Mouse (Mus musculus) mouse embryonic stem cell (cell line): ENCODE measurements at regions not wholly inside any gene's neighbourhood (a gene's known extent, or its start where the extent isn't known, plus 50 kb on each side); places are given as distances from the start of the nearest gene placed in this dataset.

Experiments
- in situ Hi-C, 2 experiments: fragments of 300-500 bp; cut with MboI; formaldehyde crosslinking; loops; 1 replicate in 1 of 2; 3 replicates in 1 of 2; pipeline ENCODE4 v1.14.3; 2019 to 2020; ENCODE audit warnings: low sequenced_read_pairs in 2 of 2, low pct_unique_long_range_greater_than_20kb in 1 of 2, mixed read lengths in 1 of 2; ENCODE audit not compliant: unreplicated experiment in 1 of 2

DNA sequence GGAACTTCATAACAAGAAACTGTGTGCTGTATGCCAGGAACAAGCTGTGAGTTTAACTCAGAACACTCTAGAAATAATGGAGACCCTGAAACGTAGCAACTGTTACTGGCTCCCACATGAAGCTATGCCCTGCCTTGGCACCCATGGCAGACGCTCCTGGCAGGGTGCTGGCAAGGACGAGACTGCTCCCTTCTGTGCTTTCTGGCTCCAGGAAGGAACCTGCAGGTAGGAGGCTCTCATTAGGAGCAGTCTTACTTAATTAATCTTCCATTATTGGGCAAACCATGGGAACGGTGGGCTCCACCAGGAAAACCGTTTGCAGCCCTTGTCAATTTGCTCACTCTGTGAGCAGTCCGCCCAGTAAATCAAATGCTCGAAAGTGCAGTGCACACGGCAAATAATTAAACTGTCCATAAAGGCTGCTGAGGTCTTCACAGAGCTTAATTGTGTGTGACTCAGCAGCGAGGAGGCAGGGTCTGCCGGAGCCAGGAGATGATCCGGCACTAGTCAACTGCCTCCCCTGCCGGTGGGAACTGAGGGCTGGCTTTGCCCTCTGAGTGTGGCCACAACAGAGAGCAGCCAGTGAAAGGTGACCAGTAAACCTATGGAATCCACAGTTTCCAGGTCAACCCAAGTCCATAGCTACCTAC, 285.2 kb upstream of the Zdhhc25 start:
- in situ Hi-C loops = no loop called here

GRCm38 (mm10) chr15:88318048-88318447, 282.1 kb upstream of the Zdhhc25 start:
- in situ Hi-C loops = no loop called here

DNA sequence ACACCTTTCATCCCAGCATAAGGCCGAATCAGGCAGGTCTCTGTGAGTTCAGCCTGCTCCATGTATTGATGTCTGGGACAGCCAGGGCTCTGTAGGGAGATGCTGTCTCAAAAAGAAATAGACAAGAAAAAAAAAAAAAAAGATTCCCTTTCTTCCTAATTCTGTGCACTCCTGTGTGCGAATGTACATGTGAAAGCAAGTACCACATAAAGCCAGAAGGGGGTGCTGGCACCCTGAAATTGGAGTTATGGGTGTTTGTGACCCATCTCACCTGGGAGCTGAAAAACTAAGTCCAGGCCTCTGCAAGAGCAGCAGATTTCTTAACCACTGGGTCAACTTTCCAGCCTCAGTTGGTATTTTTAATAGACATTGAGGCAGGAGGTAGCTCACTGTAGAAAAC, 280.6 kb upstream of the Zdhhc25 start:
- in situ Hi-C loops = no loop called here

DNA sequence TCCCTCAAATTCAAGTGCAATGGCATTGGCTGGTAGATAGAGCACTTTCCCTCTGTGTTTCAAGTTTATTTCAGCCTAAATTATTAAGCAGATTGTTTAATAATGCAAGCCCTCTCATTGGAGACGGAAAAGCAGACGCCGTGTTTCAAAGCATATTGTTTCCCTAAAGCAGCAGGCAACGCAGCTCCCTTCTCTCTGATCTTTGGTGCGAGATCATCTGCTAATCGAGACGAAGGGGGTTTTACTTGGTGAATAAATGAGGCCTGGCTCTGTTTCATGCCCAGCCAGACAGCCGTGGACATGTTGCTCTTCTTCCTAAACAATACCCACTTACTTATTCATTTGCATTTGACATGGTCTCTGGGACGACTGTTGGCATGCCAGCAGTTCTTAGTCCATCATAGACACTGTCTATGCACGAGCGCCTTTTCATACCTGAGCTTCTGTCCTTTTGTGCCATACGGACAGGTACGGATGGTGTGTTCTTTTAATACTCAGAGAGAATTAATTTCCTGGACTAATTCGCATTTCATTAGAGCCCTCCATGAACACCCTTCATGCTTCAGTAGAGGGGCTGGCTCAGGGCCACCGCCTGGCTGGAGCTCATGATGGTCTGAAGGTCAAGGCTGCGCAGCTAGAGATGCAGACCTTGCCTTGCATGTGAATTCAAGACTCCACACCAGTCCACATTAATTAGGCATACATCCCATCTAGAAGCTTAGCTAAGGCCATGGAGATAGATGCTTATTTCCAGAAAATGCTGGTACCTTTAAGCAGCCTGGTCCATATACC, 276.3 kb upstream of the Zdhhc25 start:
- in situ Hi-C loops = loop anchor here in 1 of 2 experiments (10.0 kb wide), 1 partner anchor 331 kb away; no protein-coding TSS in a partner anchor

DNA sequence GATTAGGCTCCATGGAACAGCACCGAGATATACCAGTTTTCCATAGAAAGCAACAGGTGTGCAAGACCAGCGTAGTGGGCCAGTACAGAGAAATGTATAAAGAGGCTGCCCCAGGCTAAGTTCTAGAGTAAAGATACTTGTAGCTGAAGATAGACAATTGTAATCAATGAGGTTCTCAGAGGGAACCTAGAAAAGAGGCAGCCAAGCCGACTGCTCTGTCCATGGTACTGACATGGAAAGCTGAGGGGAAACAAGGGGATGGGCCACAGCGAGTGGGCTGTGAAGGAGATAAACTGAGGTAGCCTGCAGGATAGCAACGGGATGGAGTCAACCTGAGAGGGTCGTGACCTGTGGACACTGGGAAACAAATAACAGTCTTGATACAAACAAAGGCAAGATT, 275.0 kb upstream of the Zdhhc25 start:
- in situ Hi-C loops = loop anchor here in 1 of 2 experiments (10.0 kb wide), 1 partner anchor 330 kb away; no protein-coding TSS in a partner anchor

DNA sequence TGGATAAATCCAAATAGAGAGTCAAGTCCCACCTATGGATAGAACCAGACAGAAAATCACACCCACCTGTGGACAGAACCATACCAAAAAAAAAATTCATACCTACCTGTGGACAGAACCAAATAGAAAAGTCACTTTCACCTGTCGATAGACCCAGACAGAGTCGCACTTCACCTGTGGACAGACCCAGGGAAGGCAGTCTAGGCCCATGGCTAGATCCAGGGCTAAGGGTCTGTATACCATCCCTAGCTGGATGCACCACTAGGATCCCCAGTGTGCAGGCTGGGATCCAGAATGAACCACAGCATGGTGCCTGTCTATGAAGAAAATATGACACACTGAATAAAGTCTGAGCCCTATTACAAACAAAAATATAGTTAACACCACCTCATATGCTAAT, 246.9 kb upstream of the Zdhhc25 start:
- in situ Hi-C loops = no loop called here

DNA sequence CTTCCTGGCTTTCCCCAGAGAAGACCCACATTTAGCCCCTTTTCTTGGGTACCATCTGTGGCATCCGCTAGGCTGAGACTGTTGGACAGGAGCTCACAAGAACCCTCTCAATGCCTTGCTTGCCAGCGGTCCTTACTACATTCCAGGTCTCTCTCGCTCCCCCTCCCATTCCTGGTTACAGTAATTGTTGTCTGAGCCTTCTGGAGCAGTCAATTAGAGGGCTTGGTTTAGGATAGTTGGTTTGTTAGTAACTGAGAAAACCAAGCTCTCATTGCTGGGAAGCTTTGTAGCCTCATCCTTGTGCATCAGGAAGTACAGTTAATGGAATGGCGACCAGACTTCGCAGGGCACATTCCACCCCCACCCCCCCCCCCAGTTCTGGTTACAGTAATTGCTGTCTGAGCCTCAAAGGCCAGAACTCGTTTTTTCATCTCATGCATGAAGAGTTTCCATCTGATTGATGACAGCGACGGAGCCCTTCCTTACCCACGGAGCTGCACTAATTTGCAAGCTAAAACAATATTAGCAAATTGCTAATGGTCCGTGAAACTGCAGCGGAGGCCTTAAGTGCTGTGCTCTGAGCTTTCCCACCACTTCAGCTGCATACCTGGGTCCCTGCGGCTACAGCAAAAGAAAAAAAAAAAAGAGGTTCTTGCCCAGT, 239.6 kb upstream of the Zdhhc25 start:
- in situ Hi-C loops = no loop called here

GRCm38 (mm10) chr15:88361351-88361750, 238.8 kb upstream of the Zdhhc25 start:
- in situ Hi-C loops = no loop called here

- in situ Hi-C loops = no loop called here
Observed at GRCm38 (mm10) chr15:88362966-88363365, 237.1 kb upstream of the Zdhhc25 start.

DNA sequence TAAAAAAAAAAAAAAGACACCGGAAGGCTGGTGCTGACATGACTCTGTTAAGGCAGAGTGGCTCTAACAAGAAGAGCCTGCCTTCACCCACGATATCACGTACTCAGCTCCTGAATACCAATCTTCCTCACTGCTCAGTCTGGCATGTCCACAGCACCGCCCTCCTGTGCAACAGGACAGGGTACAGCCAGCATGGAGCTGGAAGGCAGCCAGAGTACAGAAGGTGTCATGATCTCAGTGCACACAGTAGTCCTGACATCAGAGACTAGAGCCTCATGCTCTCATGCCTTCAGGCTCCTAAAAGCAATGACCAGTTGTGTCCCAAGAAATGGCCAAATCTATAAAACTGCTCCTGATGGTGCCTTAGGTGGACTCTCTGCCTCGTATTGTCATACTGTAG, 229.7 kb upstream of the Zdhhc25 start:
- in situ Hi-C loops = no loop called here

DNA sequence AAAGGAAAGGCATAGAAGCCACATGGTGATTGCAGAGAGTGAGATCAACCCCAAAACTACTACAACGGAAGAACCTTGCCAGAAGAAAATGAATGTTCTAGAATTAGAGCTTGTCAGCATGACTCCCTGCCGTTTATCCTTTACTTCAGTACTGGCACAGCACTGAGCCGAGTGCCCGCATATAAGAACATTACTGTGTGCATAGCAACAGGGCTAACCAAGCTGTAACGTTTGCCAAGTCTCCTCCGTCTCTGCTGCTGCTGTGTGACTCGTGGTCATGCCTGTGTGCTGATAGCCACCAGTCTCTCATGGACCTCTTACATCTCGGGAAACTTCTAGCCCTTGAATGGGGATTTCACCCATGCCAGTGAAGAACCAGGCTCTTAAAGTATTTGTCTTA, 228.1 kb upstream of the Zdhhc25 start:
- in situ Hi-C loops = no loop called here

DNA sequence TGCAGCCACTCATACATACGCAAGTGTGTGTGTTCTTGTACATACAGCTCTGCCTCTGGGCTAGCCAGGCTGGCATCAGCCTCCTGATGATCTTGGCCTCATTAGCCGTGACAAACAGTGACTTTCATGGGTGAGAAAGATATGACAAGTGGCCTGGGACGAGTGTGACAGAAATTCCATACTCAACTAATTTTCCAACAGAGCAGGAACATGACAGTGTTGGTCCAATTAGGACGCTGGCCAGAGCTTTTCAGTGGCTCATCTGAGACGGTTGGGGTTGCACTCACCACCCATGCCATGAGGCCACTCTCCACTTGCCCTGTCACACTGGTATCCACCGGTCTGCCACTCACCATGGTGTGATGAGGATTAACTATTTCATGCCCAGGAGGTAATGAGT, 226.2 kb upstream of the Zdhhc25 start:
- in situ Hi-C loops = no loop called here

DNA sequence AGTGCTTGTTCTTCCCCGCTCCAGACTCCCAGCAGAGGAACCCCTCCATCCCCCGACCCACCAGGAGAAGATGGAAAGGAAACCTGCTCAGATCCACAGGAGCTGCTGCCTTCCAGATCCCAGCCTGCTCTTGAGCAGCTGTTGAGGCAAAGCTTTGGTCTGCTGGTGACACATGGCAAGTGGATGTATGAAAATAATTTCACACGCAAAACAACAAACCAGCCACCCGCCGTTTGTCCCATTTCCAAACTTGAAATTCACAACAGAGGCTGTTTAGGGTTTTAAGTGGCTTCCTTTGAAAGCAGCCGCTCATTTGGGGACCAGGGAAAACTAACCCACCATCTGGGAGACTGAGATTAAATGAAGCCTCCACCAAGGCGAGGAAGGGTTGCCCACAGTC, 220.8 kb upstream of the Zdhhc25 start:
- in situ Hi-C loops = no loop called here

DNA sequence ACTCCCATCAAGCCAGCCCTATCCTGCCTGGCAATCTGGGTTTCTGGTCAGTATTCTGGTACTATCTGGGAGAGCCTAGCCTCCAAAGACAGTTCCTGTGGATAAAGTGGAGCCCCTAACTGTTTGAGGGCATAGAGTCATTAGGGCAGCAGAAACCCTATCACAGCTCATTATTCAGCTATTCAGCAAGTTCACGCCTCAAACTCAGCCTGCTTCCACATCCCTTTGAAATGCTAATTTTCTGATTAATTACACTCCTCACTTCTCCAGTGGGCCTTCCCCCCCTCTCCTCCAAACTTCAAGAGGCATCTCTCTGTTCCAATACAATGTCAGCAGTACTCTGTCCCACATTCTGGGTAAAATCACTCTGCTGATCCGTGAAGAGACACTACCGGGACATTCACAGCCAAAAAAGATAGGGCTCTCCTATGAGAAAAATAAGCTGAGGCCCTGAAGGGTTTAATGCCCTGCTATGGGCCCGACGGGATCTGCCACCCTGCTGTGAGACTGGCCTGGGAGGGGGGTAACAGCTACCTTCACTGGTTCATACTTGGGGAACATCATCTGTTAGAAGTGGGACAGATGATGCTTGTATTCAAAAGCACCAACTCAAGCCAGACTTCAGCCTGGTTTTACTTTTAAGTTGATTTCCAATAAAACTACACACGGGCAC, 220.0 kb upstream of the Zdhhc25 start:
- in situ Hi-C loops = no loop called here

GRCm38 (mm10) chr15:88381419-88381818, 218.7 kb upstream of the Zdhhc25 start:
- in situ Hi-C loops = no loop called here

DNA sequence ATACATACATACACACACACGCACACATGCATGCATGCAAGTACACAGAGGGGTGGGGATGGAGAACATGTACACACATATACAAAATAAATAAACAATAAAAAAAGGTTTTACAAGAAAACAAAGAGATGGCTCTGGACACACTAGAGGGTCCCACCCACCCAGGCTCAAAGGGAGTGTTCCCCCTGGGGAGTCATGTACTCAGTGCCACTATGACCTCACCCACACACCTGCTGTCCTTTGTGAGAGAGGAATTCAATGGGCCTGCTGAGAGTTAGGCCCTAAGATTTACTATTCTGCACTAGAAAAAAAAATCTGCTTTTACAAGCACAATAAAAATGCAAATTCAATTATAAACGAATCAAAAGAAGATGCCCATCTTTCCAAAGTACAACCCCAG, 214.2 kb upstream of the Zdhhc25 start:
- in situ Hi-C loops = no loop called here

DNA sequence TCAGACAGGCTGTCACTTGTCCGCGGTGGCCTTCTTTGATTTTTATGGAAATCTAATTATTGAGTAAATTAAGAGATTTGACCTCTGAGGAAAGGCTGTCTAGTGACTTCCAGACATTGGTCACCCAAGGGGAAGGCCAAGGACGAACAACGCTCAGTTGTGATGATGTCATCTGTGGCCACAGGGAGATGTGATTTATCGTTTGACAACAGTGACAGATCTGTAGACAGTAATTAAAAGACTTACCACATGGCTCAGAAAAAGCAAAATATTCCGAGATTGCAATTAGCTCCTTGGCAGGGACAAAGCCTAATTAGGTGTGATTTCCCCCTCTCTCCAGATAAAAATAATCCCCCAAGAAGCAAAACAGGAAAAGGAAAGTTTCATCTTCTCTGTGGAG, 213.4 kb upstream of the Zdhhc25 start:
- in situ Hi-C loops = no loop called here

- in situ Hi-C loops = no loop called here
Observed at GRCm38 (mm10) chr15:88391822-88392221, 208.3 kb upstream of the Zdhhc25 start.

GRCm38 (mm10) chr15:88399064-88399463, 201.0 kb upstream of the Zdhhc25 start:
- in situ Hi-C loops = no loop called here
